Mouse (Mus musculus): ENCODE measurements around the gene Antxrl. TPM values are rescaled to one million over a fixed set of nuclear protein-coding genes. Genes with fewer than 3 reads are reported as not detected.
A peak's percentile ranks its signal among the peaks of the same experiment; 100 is the strongest.

Gene Antxrl
- not detected for total RNA-seq (2021)

DNA sequence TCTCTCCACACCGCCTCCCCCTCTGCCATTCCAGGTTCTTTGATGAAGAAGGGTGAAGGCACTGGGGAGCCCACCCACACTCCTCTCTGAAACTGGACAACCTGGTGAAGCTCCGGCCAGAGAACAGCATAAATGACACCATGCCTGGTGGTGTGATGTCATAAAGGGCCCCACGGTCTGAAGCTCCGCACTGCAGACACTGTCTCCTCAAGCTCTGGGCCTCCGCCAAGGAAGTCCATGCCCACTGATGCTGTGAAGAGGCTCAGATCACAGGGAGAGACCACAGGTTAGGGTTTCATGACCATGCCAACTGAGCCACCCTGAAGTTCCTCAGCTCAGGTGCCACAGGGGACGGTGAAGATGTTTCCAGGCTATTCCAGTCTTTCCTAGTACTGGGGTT lies at the start of gene Antxrl:
TSS of gene Antxrl (plus strand) at position 192 of the 400 bp plus-strand sequence.
- DNase-seq (ENCODE audit: low spot score in 2 of 2), result no peak
- intact Hi-C loops (cut with DNase I), result no loop called here

DNA sequence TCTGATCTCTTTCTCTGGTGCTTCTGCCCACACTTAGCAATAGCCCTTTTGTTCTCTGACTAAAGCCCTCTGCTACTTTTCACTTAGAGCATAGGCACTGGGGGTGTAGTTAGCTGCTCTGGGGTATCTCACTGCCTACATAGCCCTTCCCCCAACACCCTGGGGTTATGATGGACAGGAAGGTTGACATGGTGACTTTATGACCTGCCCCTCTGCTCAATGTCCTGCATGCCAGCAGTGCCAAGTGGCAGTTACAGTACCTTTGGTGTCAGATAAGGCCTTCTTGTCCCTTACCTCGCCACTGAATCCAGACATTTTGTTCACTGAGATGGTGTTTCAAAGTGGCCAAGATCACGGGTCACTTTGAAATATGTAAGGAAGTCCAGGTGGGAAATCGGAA lies 37.4 kb upstream of the Antxrl start, which contains the start of gene Gm30083:
TSS of gene Gm30083 (minus strand) at position 120 of the 400 bp plus-strand sequence.
- intact Hi-C loops (cut with DNase I), result no loop called here
- DNase-seq (ENCODE audit: low spot score in 2 of 2), result no peak

- DNase-seq (ENCODE audit: low spot score in 2 of 2), result no peak
- intact Hi-C loops (cut with DNase I), result no loop called here
Measured at GRCm38 (mm10) chr14:34016381-34016780, 36.1 kb upstream of the Antxrl start, which contains the start of gene Gm5460. Gene Gm5460, plus strand, starts transcription at chr14:34016758.

DNA sequence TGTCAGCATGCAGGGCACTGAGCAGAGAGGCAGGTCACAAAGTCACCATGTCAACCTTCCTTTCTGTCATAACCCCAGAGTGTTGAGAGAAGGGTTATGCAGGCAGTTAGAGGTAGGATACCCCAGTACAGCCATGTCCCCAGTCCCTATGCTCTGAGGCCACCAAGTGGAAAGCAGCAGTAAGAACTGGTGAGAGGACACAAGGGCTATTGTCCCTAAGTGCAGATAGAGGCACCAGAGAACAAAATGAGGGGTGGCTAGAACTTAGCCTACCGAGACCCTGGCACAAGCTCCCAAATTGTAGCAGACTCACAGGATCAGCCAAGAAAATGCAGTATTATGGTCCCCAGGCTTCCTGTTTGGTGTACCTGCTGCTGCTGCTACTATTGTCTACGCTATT lies 35.6 kb upstream of the Antxrl start:
- DNase-seq (ENCODE audit: low spot score in 2 of 2), result no peak
- intact Hi-C loops (cut with DNase I), result no loop called here

DNA sequence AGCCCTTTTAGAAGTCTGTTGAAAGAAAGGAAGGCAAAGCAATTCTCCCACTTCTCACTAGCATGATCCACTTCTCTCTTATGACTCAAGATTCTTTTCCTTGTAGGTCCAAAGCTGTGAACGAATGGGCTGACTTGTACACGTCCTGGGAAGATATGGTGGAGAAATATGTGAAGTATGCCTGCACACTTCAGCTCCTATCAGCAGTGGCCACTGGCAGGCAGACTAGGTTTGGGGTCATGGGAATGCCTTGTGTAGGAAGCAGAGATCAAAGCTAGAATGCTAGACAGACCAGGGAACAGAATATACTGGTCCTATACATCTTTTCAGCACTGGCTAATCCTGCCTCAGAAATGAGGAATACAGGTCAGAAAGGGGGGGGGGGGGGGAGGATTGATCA lies 25.8 kb upstream of the Antxrl start:
- DNase-seq (ENCODE audit: low spot score in 2 of 2), result no peak
- intact Hi-C loops (cut with DNase I), result no loop called here

DNA sequence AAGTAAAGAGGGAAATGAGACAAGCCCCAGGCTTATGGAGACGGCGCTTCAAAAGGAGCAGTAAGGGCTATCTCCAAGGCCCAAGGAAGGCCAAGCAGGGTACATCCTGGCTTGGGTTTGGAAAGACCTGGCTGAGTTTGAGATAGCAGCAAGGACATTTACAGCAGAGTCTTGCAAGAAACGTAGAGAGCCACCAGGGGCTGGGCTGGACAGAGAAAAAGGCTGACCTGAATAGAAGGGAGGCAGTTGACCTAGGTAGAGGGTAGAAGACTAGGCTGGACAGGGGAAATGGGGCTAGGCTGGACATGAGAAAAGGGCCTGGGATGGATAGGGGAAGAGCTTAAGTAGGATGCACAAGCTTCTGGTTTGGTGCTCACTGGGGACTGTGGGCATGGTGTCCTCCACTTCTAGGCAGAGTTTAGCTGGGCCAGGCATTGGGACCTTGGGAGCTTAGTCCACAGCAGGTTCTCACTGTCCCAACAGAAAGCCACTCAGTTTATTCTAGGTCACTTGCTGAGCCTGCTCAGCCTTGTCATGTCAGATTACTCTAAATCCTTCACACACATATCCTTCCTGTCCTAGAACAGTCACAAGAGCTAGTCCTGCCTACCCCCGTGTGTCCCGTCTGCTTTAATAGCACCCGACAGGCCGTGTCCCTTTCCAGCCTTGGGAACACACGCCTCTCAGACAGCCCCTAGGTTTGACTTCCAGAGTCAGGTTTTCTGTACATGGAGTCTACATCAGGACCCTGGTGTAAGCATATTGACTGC lies 18.5 kb upstream of the Antxrl start:
- intact Hi-C loops (cut with DNase I), result no loop called here

DNA sequence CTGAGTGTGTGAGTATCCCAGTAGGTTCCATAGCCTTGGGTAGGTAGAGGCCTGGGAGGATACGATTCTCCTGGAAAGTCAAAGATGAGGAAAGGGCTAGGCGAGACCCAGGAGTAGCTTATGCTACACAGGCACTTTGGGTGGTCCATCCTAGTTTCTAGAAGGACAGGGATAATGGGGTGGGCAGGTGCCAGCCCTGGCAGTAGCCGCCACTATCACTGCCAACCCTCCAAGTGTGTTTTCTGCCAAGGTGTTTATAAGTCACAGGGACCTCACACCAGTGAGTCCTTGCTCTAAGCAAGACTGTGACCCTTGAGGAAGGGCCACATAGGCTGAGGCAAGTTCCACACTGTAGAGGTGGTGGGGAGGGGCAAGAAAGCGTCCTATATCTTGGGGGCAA lies 11.3 kb upstream of the Antxrl start:
- intact Hi-C loops (cut with DNase I), result no loop called here

More for the DNA sequence above, 18.5 kb upstream of the Antxrl start:
- no peak for DNase-seq (ENCODE audit: low spot score in 2 of 2)

GRCm38 (mm10) chr14:34043341-34043740 lies 9.2 kb upstream of the Antxrl start:
- no peak for DNase-seq (ENCODE audit: low spot score in 2 of 2)
- intact Hi-C loops (cut with DNase I), result no loop called here

More for the DNA sequence above, 11.3 kb upstream of the Antxrl start:
- no peak for DNase-seq (ENCODE audit: low spot score in 2 of 2)

DNA sequence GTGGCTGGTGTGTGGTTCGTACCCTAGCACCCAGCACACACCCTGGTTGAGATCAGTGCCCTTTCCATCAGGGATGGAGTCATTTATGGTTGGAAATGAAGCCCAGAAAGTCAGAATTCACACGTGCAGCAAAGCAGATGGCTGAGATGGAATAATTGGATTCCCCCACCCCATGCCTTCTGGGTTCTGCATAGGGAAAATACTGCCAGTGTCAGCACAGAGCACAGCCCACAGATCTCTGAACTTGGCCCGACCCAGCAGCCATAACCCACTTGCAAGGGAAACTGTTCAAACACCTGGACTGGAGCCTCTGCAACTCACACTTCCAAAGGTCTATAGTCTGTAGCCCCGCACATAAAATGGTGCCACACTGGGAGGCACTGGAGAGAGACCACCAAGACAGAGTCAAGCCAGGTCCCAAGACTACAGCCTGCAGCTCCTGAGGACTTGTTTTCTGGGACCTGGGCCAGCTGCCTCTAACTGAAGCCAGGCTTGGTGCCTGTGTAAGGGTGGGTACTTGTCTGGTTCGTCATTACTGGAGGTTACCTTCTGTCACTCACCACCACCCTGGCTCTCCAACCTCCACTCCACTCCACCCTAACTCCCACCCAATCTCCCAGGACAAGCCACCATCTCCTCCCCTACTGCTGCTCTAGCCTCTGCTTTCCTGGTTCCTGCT lies 2.3 kb upstream of the Antxrl start:
- no peak for DNase-seq (ENCODE audit: low spot score in 2 of 2)
- intact Hi-C loops (cut with DNase I), result no loop called here

GRCm38 (mm10) chr14:34071665-34072064 lies 19.2 kb downstream of the Antxrl start:
- intact Hi-C loops (cut with DNase I), result loop anchor here (10.0 kb wide), 2 partner anchors 397 to 503 kb away; no protein-coding TSS in a partner anchor
- DNase-seq (ENCODE audit: low spot score in 2 of 2), result no peak

- DNase-seq (ENCODE audit: low spot score in 2 of 2), result no peak
- intact Hi-C loops (cut with DNase I), result loop anchor here (10.0 kb wide), 2 partner anchors 401 to 499 kb away; no protein-coding TSS in a partner anchor
Measured at GRCm38 (mm10) chr14:34075346-34075745, 22.8 kb downstream of the Antxrl start.

GRCm38 (mm10) chr14:34077222-34077621 lies 24.7 kb downstream of the Antxrl start:
- intact Hi-C loops (cut with DNase I), result loop anchor here (10.0 kb wide), 2 partner anchors 402 to 498 kb away; no protein-coding TSS in a partner anchor
- no peak for DNase-seq (ENCODE audit: low spot score in 2 of 2)

- no peak for DNase-seq (ENCODE audit: low spot score in 2 of 2)
- intact Hi-C loops (cut with DNase I), result loop anchor here (10.0 kb wide), 2 partner anchors 403 to 497 kb away; no protein-coding TSS in a partner anchor
Measured at GRCm38 (mm10) chr14:34078293-34078692, 25.8 kb downstream of the Antxrl start.

DNA sequence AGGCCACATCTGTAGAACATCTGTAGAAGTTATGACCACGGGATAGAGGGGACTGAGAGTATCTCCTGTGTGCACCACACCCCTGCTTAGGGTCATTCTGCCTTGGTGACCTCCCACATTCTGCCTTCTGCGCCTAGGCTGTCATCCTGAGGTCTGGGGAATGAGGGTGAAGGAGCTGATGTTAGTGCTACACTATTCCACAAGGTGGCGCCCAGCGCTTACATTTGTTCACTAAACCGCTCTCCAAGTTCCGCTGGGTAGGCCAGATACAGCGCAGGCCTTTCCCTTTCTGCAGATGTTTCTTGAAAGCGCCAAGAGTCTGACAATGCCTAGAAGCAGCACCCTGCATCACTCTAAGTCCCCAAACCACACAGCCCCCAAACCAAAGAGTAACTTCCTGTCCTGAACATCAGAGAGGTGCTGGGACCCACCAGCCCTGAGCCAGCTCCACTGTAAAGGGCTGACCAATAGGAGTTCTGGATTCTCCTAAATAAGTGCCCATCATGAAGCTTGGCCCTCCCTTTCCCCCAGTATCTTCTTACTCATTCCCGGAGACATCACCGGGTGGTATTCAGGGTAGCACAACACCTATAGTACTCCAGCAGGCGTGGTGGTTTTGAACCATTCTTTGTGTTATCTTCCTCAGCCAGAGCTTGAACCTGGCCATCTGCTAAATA lies 28.0 kb downstream of the Antxrl start:
- DNase-seq (ENCODE audit: low spot score in 2 of 2), result peak; percentile 72
- intact Hi-C loops (cut with DNase I), result loop anchor here (2.0 to 5.0 kb wide), 3 partner anchors 24 to 282 kb away; no protein-coding TSS in a partner anchor

GRCm38 (mm10) chr14:34085731-34086130 lies 33.2 kb downstream of the Antxrl start, which contains the start of gene Anxa8:
Gene Anxa8, plus strand, starts transcription at chr14:34085981.
- DNase-seq (ENCODE audit: low spot score in 2 of 2), result no peak
- intact Hi-C loops (cut with DNase I), result loop anchor here (5.0 kb wide), 1 partner anchor 317 kb away; no protein-coding TSS in a partner anchor

- intact Hi-C loops (cut with DNase I), result loop anchor here (5.0 kb wide), 1 partner anchor 315 kb away; no protein-coding TSS in a partner anchor
- no peak for DNase-seq (ENCODE audit: low spot score in 2 of 2)
Measured at GRCm38 (mm10) chr14:34086806-34087205, 34.3 kb downstream of the Antxrl start.

DNA sequence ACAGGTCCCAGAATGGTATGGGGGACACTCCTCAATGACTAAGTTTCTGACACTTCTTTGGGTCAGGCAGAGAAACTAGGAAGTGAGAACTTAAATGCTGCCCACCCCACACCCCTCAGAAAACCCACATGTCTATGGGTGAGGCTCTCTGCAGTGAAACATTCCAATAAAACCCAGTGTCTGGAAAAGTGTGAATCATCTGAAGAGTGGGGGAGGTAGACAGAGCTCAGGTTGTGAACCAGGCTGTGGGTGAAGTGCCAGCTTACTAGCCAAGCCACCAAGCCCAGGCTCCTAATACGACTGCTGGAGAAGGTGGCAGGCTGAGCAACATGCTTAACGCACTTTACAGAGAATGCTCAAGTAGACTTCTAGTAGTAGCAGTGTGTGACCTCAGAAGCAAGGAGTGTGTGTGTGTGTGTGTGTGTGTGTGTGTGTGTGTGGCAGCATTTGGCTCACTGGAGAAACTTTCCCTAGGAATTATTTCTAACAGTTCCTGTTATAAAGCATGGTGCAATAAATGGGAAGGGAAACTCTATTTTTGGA lies 35.4 kb downstream of the Antxrl start:
- intact Hi-C loops (cut with DNase I), result loop anchor here (5.0 kb wide), 1 partner anchor 314 kb away; no protein-coding TSS in a partner anchor
- DNase-seq (ENCODE audit: low spot score in 2 of 2), result peak in 1 of 2 experiments; percentile 11

GRCm38 (mm10) chr14:34089796-34090195 lies 37.3 kb downstream of the Antxrl start:
- DNase-seq (ENCODE audit: low spot score in 2 of 2), result no peak
- intact Hi-C loops (cut with DNase I), result loop anchor here (5.0 kb wide), 1 partner anchor 313 kb away; no protein-coding TSS in a partner anchor

- intact Hi-C loops (cut with DNase I), result no loop called here
- no peak for DNase-seq (ENCODE audit: low spot score in 2 of 2)
Measured at GRCm38 (mm10) chr14:34091475-34091874, 39.0 kb downstream of the Antxrl start.
